Mouse (Mus musculus) lung, postnatal 0 days (tissue): ENCODE data around the gene Palm2. TPM values are rescaled to one million over a fixed set of nuclear protein-coding genes. Genes with fewer than 3 reads are reported as not detected.

Source experiments
- ATAC-seq: fragments of 200-750 bp; cut with Nextera tagmentation; 2 replicates; pipeline ENCODE4 v1.8.0; 2017; ENCODE audit warnings: moderate library complexity
- DNase-seq: peaks from one replicate; pipeline ENCODE4 v3.0.0-alpha.2; 2016; ENCODE audit warnings: low spot score
- H3K27ac ChIP-seq: fragments of 300-500 bp; sonication (generic); 2 replicates; pipeline ENCODE4 v1.5.1; 2014; ENCODE audit warnings: antibody characterized with exemption, mild to moderate bottlenecking, low read length, mixed read lengths
- H3K27me3 ChIP-seq: fragments of 300-500 bp; sonication (generic); replicated peaks from 2 replicates; pipeline ENCODE4 v1.6.1; 2014; ENCODE audit warnings: low read length, mixed read lengths; ENCODE audit not compliant: insufficient read depth
- H3K36me3 ChIP-seq: fragments of 300-500 bp; sonication (generic); 2 replicates; pipeline ENCODE4 v1.6.1; 2014; ENCODE audit warnings: low read length, mixed read lengths; ENCODE audit not compliant: insufficient read depth
- H3K4me1 ChIP-seq: fragments of 300-500 bp; sonication (generic); 2 replicates; pipeline ENCODE4 v1.6.1; 2014; ENCODE audit warnings: antibody characterized with exemption, low read depth, low read length, mixed read lengths; ENCODE audit not compliant: insufficient read depth
- H3K4me2 ChIP-seq: fragments of 300-500 bp; sonication (generic); replicated peaks from 2 replicates; pipeline ENCODE4 v1.6.1; 2014; ENCODE audit warnings: low read depth, mild to moderate bottlenecking, low read length, moderate library complexity, mixed read lengths
- H3K4me3 ChIP-seq: fragments of 300-500 bp; sonication (generic); 2 replicates; pipeline ENCODE4 v1.5.1; 2014; ENCODE audit warnings: low read depth, low read length
- H3K9ac ChIP-seq: fragments of 300-500 bp; sonication (generic); replicated peaks from 2 replicates; pipeline ENCODE4 v1.6.1; 2014; ENCODE audit warnings: low read depth, mild to moderate bottlenecking
- H3K9me3 ChIP-seq: fragments of 300-500 bp; sonication (generic); 2 replicates; pipeline ENCODE4 v1.6.1; 2016; ENCODE audit warnings: low read length, mixed read lengths
- CTCF ChIP-seq: IDR thresholded peaks from 2 replicates; pipeline ENCODE4 v1.5.1; 2016; ENCODE audit warnings: antibody characterized with exemption, mild to moderate bottlenecking
- EP300 ChIP-seq: IDR thresholded peaks from 2 replicates; pipeline ENCODE4 v1.6.1; 2016; ENCODE audit warnings: antibody characterized with exemption, mild to moderate bottlenecking, control low read depth
- WGBS: fragments of 180-500 bp; shearing (Covaris S2); extraction: QIAGEN DNeasy Blood & Tissue Kit; methylation state at CpG from one replicate; pipeline ENCODE4 v1.1.7; 2014; 5-methylcytosine and 5-hydroxymethylcytosine counted together
- polyA plus RNA-seq: library from polyadenylated mRNA; unstranded; fragments of >200 nt; fragmentation: Nextera tagmentation; extraction: Ambion mirVana; gene quantifications from 2 replicates; pipeline ENCODE4 v1.2.1, GENCODE M21; 2015

The Palm2 gene
- polyA plus RNA-seq, 1 experiment from 2014 or later = 1.9 TPM

- ATAC-seq = no peak
- Histone ChIP-seq H3K4me1 (peaks cover 5% of the 10 kb centered on the region; the same call in 1 of the 2 replicates), H3K9ac (no peak overlapping the region), H3K9me3 (no peaks in the 10 kb centered on the region), H3K27ac (no peak overlapping the region; the same call in 1 of the 2 replicates), H3K4me3 (no peak overlapping the region), H3K4me2 (no peak overlapping the region), H3K36me3 (no peaks in the 10 kb centered on the region), H3K27me3 (no peaks in the 10 kb centered on the region)
- peak; percentile 54 for DNase-seq
- 52% methylated on average over 12 of the region's 12 CpGs for whole genome bisulfite sequencing
- TF ChIP-seq CTCF = no peak
- TF ChIP-seq EP300 = no peak
Measured at GRCm38 (mm10) chr4:57677916-57678315, 243.9 kb downstream of the Palm2 start.

- no peaks in the 10 kb centered on the region for H3K9me3 ChIP-seq
- DNase-seq (peak; percentile 80), ATAC-seq (peak; percentile 80)
- H3K4me3 ChIP-seq = no peak overlapping the region
- H3K4me1 ChIP-seq = peaks cover 5% of the 10 kb centered on the region; the same call in 1 of the 2 replicates
- no peak overlapping the region for H3K4me2 ChIP-seq
- peak overlapping the region; percentile 20; the same call in 1 of the 2 replicates for H3K27ac ChIP-seq
- 40% methylated on average over 9 of the region's 9 CpGs for WGBS
- H3K9ac ChIP-seq = no peak overlapping the region
- TF ChIP-seq CTCF (no peak), EP300 (peak; percentile 98)
- no peaks in the 10 kb centered on the region for H3K36me3 ChIP-seq
- no peaks in the 10 kb centered on the region for H3K27me3 ChIP-seq
Measured at GRCm38 (mm10) chr4:57678991-57679457, 245.0 kb downstream of the Palm2 start.

- no peak for TF ChIP-seq CTCF
- no peak for TF ChIP-seq EP300
- 89% methylated on average over 12 of the region's 12 CpGs for WGBS
- H3K27ac ChIP-seq = peak overlapping the region; percentile 68; the same call in 1 of the 2 replicates
- peaks cover 5% of the 10 kb centered on the region; the same call in 1 of the 2 replicates for H3K4me1 ChIP-seq
- H3K27me3 ChIP-seq = no peaks in the 10 kb centered on the region
- no peak for ATAC-seq
- no peaks in the 10 kb centered on the region for H3K36me3 ChIP-seq
- H3K4me2 ChIP-seq = no peak overlapping the region
- DNase-seq = no peak
- H3K4me3 ChIP-seq = no peak overlapping the region
- H3K9me3 ChIP-seq = no peaks in the 10 kb centered on the region
- no peak overlapping the region for H3K9ac ChIP-seq
Measured at GRCm38 (mm10) chr4:57680186-57680585, 246.1 kb downstream of the Palm2 start.

GRCm38 (mm10) chr4:57681511-57681910, 247.5 kb downstream of the Palm2 start:
- Histone ChIP-seq H3K4me1 (peaks cover 2% of the 10 kb centered on the region; the same call in 1 of the 2 replicates), H3K27ac (no peak overlapping the region), H3K4me3 (no peak overlapping the region), H3K9me3 (no peaks in the 10 kb centered on the region), H3K9ac (no peak overlapping the region), H3K27me3 (no peaks in the 10 kb centered on the region), H3K4me2 (no peak overlapping the region), H3K36me3 (no peaks in the 10 kb centered on the region)
- TF ChIP-seq CTCF = no peak
- TF ChIP-seq EP300 = 0 out of 2 replicates have a peak, but pooled peaks have one; percentile 18
- WGBS = 56% methylated on average over 12 of the region's 12 CpGs
- DNase-seq (peak; percentile 51), ATAC-seq (0 out of 2 replicates have a peak, but pooled peaks have one; percentile 20)

DNA sequence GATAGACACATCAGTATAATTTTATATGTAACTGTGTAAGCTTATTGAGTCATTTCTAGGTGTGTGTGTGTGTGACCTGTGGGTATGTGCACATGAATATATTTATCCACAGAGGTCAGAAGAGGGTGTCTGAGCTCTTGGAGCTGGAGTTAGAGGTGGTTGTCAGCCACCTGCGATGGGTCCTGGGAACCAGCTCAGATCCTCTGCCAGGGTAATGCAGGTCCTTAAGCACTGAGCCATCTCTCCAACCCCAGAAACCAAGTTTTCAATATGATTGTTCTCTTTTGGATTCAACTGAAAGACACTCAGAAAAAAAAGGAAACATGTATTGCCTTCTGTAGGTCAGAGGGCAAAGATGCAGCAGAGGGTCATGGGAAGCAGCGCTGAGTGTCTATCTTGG, 248.3 kb downstream of the Palm2 start:
- TF ChIP-seq EP300 = no peak
- TF ChIP-seq CTCF = no peak
- Histone ChIP-seq H3K4me3 (no peak overlapping the region), H3K9ac (no peak overlapping the region), H3K36me3 (no peaks in the 10 kb centered on the region), H3K27me3 (no peaks in the 10 kb centered on the region), H3K4me2 (no peak overlapping the region), H3K4me1 (peaks cover 2% of the 10 kb centered on the region; the same call in 1 of the 2 replicates), H3K27ac (no peak overlapping the region), H3K9me3 (no peaks in the 10 kb centered on the region)
- no peak for ATAC-seq
- DNase-seq = no peak
- 95% methylated on average over 2 of the region's 2 CpGs for WGBS

GRCm38 (mm10) chr4:57682944-57683343, 248.9 kb downstream of the Palm2 start:
- Histone ChIP-seq H3K4me3 (no peak overlapping the region), H3K27ac (no peak overlapping the region), H3K9ac (no peak overlapping the region), H3K4me2 (no peak overlapping the region), H3K9me3 (no peaks in the 10 kb centered on the region), H3K4me1 (peaks cover 2% of the 10 kb centered on the region; the same call in 1 of the 2 replicates), H3K36me3 (no peaks in the 10 kb centered on the region), H3K27me3 (no peaks in the 10 kb centered on the region)
- DNase-seq = no peak
- WGBS = 81% methylated on average over 11 of the region's 11 CpGs
- TF ChIP-seq CTCF = no peak
- no peak for TF ChIP-seq EP300
- ATAC-seq = no peak
